Mouse (Mus musculus): ENCODE data around the gene Tmsb15a.
"Not testable (repeated sequence)": the region's sequence is repeated elsewhere in the genome, so short reads cannot be mapped to it uniquely, and the experiment has no call there.

The Tmsb15a gene

DNA sequence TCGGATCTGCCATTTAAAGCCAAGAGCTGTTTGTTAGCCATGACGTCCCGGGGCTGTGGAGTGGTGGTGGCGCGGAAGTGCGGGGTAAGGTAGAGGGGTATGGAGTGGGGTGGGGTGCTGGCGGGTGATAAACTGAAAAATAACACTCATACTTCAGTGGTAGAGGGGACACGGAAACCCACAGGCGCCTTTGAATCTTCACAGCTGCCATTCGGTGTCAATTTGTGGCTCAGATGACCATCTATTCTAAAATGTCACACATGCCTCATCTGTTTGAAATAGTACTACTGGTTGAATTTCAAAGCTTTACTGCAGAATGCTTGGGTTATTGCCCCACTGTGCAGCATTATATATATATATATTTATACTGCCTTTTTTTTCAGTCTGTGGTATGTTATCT, at the start of gene Tmsb15a:
Gene Tmsb15a (minus strand): TSS at position 101 of the 400 bp plus-strand sequence.
- DNase-seq (ENCODE audit: low spot score) = no peak

DNA sequence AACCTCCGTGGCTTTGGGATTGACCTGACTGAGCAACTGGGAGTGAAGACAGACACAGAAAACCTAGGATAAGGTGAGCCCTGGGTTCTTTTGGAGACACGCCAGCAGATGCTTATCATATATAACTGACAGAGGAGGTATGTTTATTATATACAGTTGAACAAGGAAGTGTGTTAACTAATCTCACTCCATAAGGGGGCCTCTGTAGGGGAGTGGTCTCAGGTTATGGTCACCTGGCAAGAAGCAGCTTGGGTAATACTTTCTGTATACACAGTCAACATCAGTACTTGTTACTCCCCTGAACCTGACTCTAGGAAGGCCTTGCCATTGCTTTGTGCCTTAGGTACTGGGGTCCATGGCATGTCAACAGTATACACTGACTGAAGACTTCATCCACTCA, 43.5 kb upstream of the Tmsb15a start:
- DNase-seq (ENCODE audit: low spot score) = no peak

DNA sequence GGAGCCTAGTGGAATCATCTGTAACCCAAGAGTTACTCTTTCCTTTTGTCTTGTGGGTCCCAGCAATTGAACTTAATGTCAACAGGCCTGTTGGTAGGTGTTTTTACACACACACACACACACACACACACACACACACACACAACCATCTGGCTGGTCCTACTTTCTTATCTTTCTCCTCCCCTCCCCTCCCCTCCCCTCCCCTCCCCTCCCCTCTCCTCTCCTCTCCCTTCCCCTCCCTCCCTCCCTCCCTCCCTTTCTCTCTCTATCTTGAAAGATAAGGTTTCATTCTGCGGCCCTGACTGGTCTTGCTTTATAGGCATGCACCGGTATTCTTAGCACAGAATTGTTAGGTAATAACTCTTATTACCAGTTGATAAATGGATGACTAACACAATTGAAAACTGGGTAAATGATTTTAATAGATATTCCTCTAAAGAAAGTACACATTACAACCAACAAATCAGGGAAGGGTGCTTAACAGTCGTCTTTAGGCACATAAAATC, 43.0 kb upstream of the Tmsb15a start:
- DNase-seq (ENCODE audit: low spot score) = no peak

DNA sequence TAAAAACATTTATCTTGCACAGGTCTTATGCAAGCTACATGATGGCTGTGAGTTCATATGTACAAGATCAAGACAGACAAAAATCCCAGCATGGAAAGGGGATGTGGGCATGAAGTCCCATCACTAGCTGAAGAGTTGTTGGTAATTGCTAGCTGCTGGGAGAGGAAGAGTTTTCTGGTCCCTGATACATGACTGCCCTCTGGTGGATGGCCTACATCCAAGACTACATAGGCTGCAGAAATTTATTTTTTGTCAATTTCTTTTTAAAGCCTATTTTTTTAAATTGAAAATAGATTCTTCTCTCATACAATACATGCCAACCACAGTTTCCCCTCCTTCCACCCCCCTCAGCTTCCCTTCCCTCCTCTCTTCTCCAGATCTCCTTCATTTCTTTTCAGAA, 36.6 kb upstream of the Tmsb15a start:
- DNase-seq (ENCODE audit: low spot score) = no peak

DNA sequence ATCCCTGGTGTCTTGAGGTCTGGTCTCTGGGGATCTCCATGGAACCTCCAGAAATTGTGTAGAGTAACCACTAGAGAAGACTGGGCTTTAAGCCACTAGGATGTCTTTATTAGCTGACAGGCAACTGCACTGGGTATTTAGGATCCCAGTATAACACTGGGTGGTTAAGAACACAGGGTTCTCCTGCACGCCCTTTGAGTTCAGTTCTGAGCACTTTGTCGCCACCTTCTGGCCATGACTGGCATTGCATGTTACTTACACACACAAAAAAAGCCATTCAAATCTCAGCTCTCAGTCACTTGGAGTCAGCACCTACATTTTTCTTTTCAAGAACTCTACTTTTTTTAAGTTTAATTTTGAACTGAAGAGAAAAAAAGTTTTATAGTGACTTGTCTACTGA, 27.8 kb upstream of the Tmsb15a start:
- peak; percentile 34 for DNase-seq (ENCODE audit: low spot score)

DNA sequence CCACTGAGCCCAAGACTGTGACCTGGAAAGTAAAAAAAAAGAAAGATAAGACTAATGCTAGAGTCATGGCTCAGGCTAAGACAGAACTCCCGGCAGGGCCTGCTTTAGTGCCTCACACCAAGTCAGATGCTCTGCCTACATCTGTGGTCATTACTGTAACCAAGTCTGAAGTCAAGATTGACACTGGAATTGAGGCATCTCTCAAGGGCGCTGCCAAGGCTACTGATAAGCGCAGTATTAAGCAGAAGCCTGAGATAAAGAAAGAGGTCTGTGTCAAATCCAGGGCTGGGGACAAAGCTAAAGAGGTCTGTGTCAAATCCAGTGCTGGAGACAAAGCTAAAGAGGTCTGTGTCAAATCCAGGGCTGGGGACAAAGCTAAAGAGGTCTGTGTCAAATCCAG, 20.3 kb upstream of the Tmsb15a start:
- not testable (repeated sequence) for DNase-seq (ENCODE audit: low spot score)

DNA sequence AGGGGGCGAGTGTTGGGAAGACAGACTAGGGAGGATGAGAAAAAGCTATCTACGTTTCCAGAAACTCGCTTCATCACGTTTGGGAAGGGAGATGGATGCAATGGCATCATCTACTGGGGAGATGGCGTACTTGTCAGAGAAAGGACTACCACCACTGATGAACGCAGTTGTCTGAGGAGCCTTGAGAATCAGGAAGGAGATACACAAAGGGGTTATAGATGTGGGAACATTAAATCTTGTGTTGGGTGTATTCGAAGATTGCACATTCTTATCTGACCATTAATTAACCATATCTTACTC, 17.9 kb upstream of the Tmsb15a start:
- no peak for DNase-seq (ENCODE audit: low spot score)

DNA sequence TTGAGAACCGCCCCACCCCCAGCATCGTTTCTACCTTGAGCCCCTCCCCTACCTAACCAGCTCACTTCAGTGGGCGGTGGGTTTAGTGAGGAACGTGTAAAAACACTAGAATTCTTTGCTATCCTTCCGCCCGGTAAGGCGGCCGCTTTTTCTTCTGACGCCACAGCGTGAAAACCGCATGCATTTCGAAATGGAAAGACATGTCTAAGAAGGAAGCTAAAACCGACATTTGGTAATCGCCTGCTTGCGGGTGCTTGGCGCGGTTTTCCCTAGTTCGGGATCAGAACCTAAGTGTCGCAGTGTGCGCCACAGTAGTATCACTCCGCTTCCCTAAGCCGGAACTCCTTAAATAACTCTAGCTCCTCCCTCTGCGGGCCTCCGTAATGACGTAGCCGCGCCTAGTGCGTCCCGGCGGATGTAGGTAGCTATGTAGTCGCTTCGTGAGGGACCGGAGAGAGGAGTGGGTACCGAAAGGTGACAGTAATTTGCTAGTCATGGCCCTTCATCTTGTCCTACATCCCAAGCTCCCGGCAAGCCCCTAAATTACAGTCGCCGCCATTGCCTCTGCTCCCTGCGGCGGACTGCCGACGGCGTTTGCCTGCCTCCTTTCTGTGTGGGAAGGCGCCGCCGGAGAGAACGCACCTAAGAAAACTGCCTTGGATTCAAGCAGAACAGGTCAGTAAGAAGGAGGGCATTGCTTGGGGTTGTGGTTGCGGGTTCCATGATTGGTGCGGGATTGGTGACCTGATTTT, 17.4 kb upstream of the Tmsb15a start, which contains the start of the genes Armcx5 and Gprasp1:
Gene Armcx5 (plus strand): TSS at position 430 of the 752 bp plus-strand sequence.
Gene Gprasp1 (plus strand): TSS at position 430 of the 752 bp plus-strand sequence.
- DNase-seq (ENCODE audit: low spot score) = peak; percentile 83

DNA sequence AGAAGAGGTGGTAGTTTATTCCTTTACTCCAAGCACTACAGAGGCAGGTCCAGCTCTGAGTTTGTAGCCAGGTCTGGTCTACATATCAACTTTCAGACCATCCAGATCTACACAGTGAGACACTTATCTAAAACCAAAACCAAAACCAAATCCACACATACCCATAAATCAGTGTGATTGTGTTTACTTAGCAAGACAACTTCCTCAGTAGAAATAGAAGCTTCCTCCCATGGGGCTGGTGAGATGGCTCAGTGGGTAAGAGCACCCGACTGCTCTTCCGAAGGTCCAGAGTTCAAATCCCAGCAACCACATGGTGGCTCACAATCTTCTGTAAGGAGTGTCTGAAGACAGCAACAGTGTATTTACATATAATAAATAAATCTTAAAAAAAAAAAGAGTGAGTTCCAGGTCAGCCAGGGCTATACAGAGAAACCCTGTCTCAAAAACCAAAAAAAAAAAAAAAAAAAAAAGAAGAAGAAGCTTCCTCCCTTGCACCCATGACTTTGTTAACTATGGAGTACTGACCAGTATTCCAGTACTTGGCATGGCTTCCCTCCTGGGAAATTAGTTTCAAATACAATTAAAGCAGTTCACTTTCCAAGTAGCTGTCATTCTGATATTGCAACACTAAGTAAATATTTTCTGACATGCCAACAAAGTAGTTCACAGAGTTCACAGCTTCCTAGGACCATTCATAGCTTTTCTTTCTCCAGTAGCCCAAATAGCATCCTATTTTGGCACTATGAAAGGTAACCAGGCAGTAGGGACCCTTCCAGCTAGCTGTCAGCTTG, 13.9 kb upstream of the Tmsb15a start:
- no peak for DNase-seq (ENCODE audit: low spot score)

DNA sequence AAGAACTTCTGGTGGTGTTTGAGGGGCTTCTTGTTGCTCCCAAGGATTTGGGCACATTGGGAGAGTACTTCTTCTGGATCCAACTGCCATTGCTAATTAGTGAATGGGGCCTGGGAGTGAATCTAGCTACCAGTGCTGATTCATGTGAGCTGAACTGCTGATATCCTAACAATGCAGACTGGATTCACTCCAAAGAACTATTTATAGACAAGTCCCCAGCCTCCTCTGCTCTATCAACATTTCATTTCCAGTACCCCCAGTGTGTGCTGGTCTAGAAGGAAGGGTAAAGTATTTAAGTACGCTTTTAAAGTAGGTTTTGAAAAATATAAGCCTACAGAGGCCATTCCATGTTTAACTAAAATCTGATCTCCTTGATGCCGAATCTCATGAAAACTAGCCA, 12.2 kb downstream of the Tmsb15a start:
- no peak for DNase-seq (ENCODE audit: low spot score)

DNA sequence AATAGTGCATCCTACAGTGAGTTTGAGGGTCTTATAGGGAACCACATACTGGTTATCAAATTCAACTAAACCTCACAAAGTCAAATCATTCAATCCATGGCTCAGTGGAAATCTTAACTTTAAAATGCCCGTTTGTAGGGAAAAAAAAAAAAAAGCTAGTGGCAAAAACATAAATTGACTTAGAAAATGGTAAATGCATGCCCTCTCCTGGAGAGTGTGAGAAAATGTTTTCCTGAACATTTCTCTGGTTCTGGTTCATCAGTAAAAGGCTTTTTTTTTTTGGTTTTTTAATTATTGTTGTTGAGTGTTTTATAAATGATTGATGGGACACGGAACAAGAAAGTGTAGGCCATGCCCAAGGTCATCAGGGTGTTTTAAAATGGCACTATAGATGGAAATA, 20.7 kb downstream of the Tmsb15a start:
- no peak for DNase-seq (ENCODE audit: low spot score)

DNA sequence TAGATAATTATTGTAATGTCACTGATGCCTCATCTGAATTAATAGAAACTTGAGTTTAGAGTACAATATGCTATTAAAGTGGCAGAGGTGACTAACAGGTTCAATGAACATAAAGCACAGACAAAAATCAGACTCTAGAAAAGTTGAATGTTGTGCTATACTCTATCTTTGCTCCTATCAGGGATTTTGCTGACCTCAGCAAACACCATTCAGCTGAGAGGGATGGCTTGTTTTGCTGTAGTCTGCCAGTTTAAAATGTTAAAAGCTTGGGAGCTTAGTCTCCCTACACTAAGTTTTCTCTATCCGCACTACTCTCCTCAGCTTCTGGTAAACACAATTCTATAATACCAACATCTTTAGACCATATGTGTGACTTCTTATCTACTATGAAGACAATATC, 21.9 kb downstream of the Tmsb15a start:
- no peak for DNase-seq (ENCODE audit: low spot score)

DNA sequence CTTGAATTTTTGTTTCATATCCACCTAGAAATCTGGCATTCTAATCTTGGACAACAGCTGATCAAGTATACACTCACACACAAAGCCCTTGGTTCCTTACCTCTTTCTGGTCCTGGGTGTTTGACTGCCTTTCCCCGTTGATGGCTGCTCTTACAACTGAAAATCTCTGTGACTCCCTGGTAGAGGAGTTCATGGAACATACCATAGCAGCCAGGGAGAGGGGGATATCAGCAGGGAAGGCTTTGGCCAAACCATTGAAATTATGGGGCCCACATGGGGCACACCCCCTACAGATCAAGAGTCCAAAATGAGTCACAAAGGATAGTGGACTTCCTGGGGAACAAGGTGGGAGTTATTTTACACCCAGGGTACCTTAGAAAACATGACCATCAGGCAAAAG, 31.4 kb downstream of the Tmsb15a start, which contains the start of gene Tcp11x2:
Gene Tcp11x2 (minus strand): TSS at position 158 of the 400 bp plus-strand sequence.
- no peak for DNase-seq (ENCODE audit: low spot score)

DNA sequence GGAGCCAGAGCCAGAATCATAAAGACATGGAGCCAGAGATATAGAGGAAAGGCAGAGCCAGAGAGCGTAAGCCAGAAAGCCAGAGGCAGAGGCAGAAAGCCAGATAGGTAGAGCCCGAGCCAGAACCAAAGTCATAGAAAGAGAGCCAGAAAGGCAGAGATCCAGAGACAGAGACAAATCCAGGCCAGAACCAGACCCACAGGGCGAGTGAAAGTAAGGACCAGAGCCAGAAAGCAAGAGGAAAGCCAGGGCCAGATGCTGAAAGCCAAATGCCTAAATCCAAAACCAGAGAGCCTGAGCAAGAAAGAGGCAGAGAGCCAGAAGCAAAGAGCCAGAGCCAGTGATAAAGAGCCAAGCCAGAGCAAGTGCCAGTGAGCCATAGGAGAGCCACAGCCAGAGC, 37.3 kb downstream of the Tmsb15a start:
- DNase-seq (ENCODE audit: low spot score) = no peak

DNA sequence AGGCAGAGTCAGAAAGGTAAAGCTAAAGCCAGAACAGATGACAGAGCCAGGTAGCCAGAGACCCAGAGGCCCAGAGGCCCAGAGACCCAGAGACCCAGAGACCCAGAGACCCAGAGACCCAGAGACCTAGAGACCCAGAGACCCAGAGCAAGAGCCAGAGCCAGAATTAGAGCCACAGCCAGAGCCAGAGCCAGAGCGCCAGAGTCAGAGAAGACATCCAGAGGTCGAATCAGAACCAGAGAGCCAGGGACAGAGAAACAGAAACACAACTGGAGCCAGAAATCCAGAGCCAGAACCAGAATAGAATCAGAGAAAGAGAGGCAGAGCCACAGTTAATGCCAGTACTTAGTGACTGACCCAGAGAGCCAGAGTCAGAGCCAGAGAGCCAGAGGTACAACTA, 43.2 kb downstream of the Tmsb15a start:
- DNase-seq (ENCODE audit: low spot score) = no peak
